Mouse (Mus musculus) embryonic fibroblast, embryonic 13.5 days (primary cell): ENCODE measurements at regions not wholly inside any gene's neighbourhood (a gene's known extent, or its start where the extent isn't known, plus 50 kb on each side); places are given as distances from the start of the nearest gene placed in this dataset.

ENCODE experiments used
- CTCF ChIP-seq: IDR thresholded peaks from 2 replicates; pipeline ENCODE4 v1.5.1; 2011; ENCODE audit warnings: mild to moderate bottlenecking, control low read depth, low read length, moderate library complexity, borderline replicate concordance; ENCODE audit not compliant: insufficient read depth
- POLR2A ChIP-seq: IDR thresholded peaks from 2 replicates; pipeline ENCODE4 v1.6.1; 2011; ENCODE audit warnings: low read depth, mild to moderate bottlenecking, control low read depth, low read length, moderate library complexity

- TF ChIP-seq CTCF (no peak), POLR2A (no peak)
Observed at GRCm38 (mm10) chr2:166461103-166461502, 252.5 kb downstream of the Prex1 start.
